Mouse (Mus musculus) forebrain, embryonic 14.5 days (tissue): Measurements from ENCODE around the gene Cyp19a1. TPM values are rescaled to one million over a fixed set of nuclear protein-coding genes. Genes with fewer than 3 reads are reported as not detected.

Experiments used
- ATAC-seq: fragments of 200-750 bp; cut with Nextera tagmentation; 2 replicates; pipeline ENCODE4 v1.8.0; 2017; ENCODE audit warnings: mild to moderate bottlenecking, moderate library complexity
- DNase-seq: peaks from one replicate; pipeline ENCODE4 v3.0.0-alpha.2; 2015; ENCODE audit warnings: low spot score
- H3K27ac ChIP-seq: fragments of 300-500 bp; sonication (generic); 2 replicates; pipeline ENCODE4 v1.5.1; 2014; ENCODE audit warnings: low read depth, mild to moderate bottlenecking, control low read depth, low read length, moderate library complexity
- H3K27me3 ChIP-seq: fragments of 300-500 bp; sonication (generic); replicated peaks from 2 replicates; pipeline ENCODE4 v1.6.1; 2014; ENCODE audit warnings: low read length, control low read depth, mixed read lengths; ENCODE audit not compliant: control insufficient read depth, insufficient read depth
- H3K36me3 ChIP-seq: fragments of 300-500 bp; sonication (generic); 2 replicates; pipeline ENCODE4 v1.6.1; 2014; ENCODE audit warnings: low read length, control low read depth; ENCODE audit not compliant: control insufficient read depth, insufficient read depth
- H3K4me1 ChIP-seq: fragments of 300-500 bp; sonication (generic); 2 replicates; pipeline ENCODE4 v1.6.1; 2014; ENCODE audit warnings: antibody characterized with exemption, low read length, control low read depth; ENCODE audit not compliant: control insufficient read depth, insufficient read depth
- H3K4me2 ChIP-seq: fragments of 300-500 bp; sonication (generic); 2 replicates; pipeline ENCODE4 v1.6.1; 2014; ENCODE audit warnings: mild to moderate bottlenecking, control low read depth, low read length
- H3K4me3 ChIP-seq: fragments of 300-500 bp; sonication (generic); 2 replicates; pipeline ENCODE4 v1.5.1; 2014; ENCODE audit warnings: low read depth, low read length, control low read depth
- H3K9ac ChIP-seq: fragments of 300-500 bp; sonication (generic); 2 replicates; pipeline ENCODE4 v1.6.1; 2014; ENCODE audit warnings: mild to moderate bottlenecking, low read length, control low read depth, moderate library complexity
- H3K9me3 ChIP-seq: fragments of 300-500 bp; sonication (generic); replicated peaks from 2 replicates; pipeline ENCODE4 v1.6.1; 2016; ENCODE audit warnings: low read length, control low read depth, mixed read lengths; ENCODE audit not compliant: control insufficient read depth
- WGBS: fragments of 180-500 bp; shearing (Covaris S2); extraction: QIAGEN DNeasy Blood & Tissue Kit; methylation state at CpG from one replicate; pipeline ENCODE4 v1.1.7; 2014; 5-methylcytosine and 5-hydroxymethylcytosine counted together
- polyA plus RNA-seq: library from polyadenylated mRNA; unstranded; fragments of >200 nt; fragmentation: Nextera tagmentation; extraction: Ambion mirVana; gene quantifications from 2 replicates; pipeline ENCODE4 v1.2.1, GENCODE M21; 2014

Gene Cyp19a1
- polyA plus RNA-seq, 1 experiment from 2014 or later = 0.19 TPM

- no peaks in the 10 kb centered on the region for H3K9me3 ChIP-seq
- H3K36me3 ChIP-seq = no peaks in the 10 kb centered on the region
Measured at GRCm38 (mm10) chr9:54139191-54139590, 128.7 kb downstream of the Cyp19a1 start.

More at GRCm38 (mm10) chr9:54139191-54139590, 128.7 kb downstream of the Cyp19a1 start:
- Histone ChIP-seq H3K27me3 (no peaks in the 10 kb centered on the region), H3K9ac (no peak overlapping the region), H3K27ac (no peak overlapping the region), H3K4me1 (no peaks in the 10 kb centered on the region), H3K4me2 (no peak overlapping the region), H3K4me3 (no peak overlapping the region)
- ATAC-seq (no peak), DNase-seq (no peak)
- WGBS = 95% methylated on average over 1 of the region's 1 CpGs

Other genes with a start within 250 kb of the Cyp19a1 start
- 0.37 and 0.52 TPM in 2 replicates for gene Tnfaip8l3, start 199.7 kb downstream of the Cyp19a1 start, polyA plus RNA-seq
- gene Gldn, start 18.4 kb upstream of the Cyp19a1 start, polyA plus RNA-seq = 0.20 and 0.27 TPM in 2 replicates
- gene Dmxl2, start 233.5 kb upstream of the Cyp19a1 start, polyA plus RNA-seq = 39.5 and 53.7 TPM in 2 replicates